Mouse (Mus musculus): Measurements from ENCODE around the gene Mri1. TPM values are rescaled to one million over a fixed set of nuclear protein-coding genes. Genes with fewer than 3 reads are reported as not detected.

Mri1 gene
- polyA plus RNA-seq, 1 experiment from 2014 or later = 47.9 TPM

GRCm38 (mm10) chr8:84241167-84241566 lies 16.0 kb downstream of the Mri1 start:
- Histone ChIP-seq H3K4me3 (ENCODE audit: low read length) (no peak overlapping the region), H3K4me1 (ENCODE audit: control insufficient read depth, insufficient read depth, low read depth, low read length) (peaks cover 4% of the 10 kb centered on the region), H3K4me2 (ENCODE audit: low read length) (no peak overlapping the region), H3K9me3 (ENCODE audit: control insufficient read depth, low read length) (no peaks in the 10 kb centered on the region), H3K9ac (ENCODE audit: low read depth, low read length) (no peak overlapping the region), H3K27ac (ENCODE audit: low read depth, low read length) (no peak overlapping the region), H3K27me3 (replicated peaks; ENCODE audit: control insufficient read depth, insufficient read depth, low read length) (no peaks in the 10 kb centered on the region), H3K36me3 (ENCODE audit: control insufficient read depth, insufficient read depth, low read length) (peaks cover 16% of the 10 kb centered on the region)
- no peak for ATAC-seq
- 70% methylated on average over 6 of the region's 6 CpGs for WGBS

- ATAC-seq = no peak
- H3K9ac ChIP-seq (ENCODE audit: low read depth, low read length) = peak overlapping the region; percentile 71
These were observed 19.4 kb downstream of the Mri1 start for GRCm38 (mm10) chr8:84237542-84238229.

GRCm38 (mm10) chr8:84236998-84237473 lies 20.1 kb downstream of the Mri1 start, which contains the start of gene Zswim4:
Gene Zswim4, minus strand, starts transcription at chr8:84237055.
- WGBS = 0% methylated on average over 35 of the region's 35 CpGs
- peak within 1 kb of the TSS; percentile 88 for H3K4me3 ChIP-seq (ENCODE audit: low read length)
- H3K36me3 ChIP-seq (ENCODE audit: control insufficient read depth, insufficient read depth, low read length) = peaks cover 3% of the 10 kb centered on the region
- H3K27me3 ChIP-seq (replicated peaks; ENCODE audit: control insufficient read depth, insufficient read depth, low read length) = no peaks in the 10 kb centered on the region
- H3K4me2 ChIP-seq (ENCODE audit: low read length) = peak within 1 kb of the TSS; percentile 92
- peak within 1 kb of the TSS; percentile 84 for H3K27ac ChIP-seq (ENCODE audit: low read depth, low read length)
- H3K9me3 ChIP-seq (ENCODE audit: control insufficient read depth, low read length) = no peaks in the 10 kb centered on the region
- peak within 1 kb of the TSS; percentile 97 for H3K9ac ChIP-seq (ENCODE audit: low read depth, low read length)
- H3K4me1 ChIP-seq (ENCODE audit: control insufficient read depth, insufficient read depth, low read depth, low read length) = peaks cover 15% of the 10 kb centered on the region
- ATAC-seq = peak; percentile 99

More at GRCm38 (mm10) chr8:84237542-84238229, 19.4 kb downstream of the Mri1 start:
- Histone ChIP-seq H3K9me3 (ENCODE audit: control insufficient read depth, low read length) (no peaks in the 10 kb centered on the region), H3K27me3 (replicated peaks; ENCODE audit: control insufficient read depth, insufficient read depth, low read length) (no peaks in the 10 kb centered on the region), H3K4me1 (ENCODE audit: control insufficient read depth, insufficient read depth, low read depth, low read length) (peaks cover 15% of the 10 kb centered on the region), H3K27ac (ENCODE audit: low read depth, low read length) (peak overlapping the region; percentile 84), H3K4me2 (ENCODE audit: low read length) (peak overlapping the region; percentile 77), H3K36me3 (ENCODE audit: control insufficient read depth, insufficient read depth, low read length) (peaks cover 1% of the 10 kb centered on the region), H3K4me3 (ENCODE audit: low read length) (peak overlapping the region; percentile 62)
- WGBS = 16% methylated on average over 19 of the region's 19 CpGs

- Histone ChIP-seq H3K4me3 (ENCODE audit: low read length) (peak overlapping the region; percentile 88), H3K27ac (ENCODE audit: low read depth, low read length) (peak overlapping the region; percentile 55; the same call in 1 of the 2 replicates), H3K36me3 (ENCODE audit: control insufficient read depth, insufficient read depth, low read length) (peaks cover 3% of the 10 kb centered on the region), H3K27me3 (replicated peaks; ENCODE audit: control insufficient read depth, insufficient read depth, low read length) (no peaks in the 10 kb centered on the region), H3K9me3 (ENCODE audit: control insufficient read depth, low read length) (no peaks in the 10 kb centered on the region), H3K4me1 (ENCODE audit: control insufficient read depth, insufficient read depth, low read depth, low read length) (peaks cover 15% of the 10 kb centered on the region), H3K9ac (ENCODE audit: low read depth, low read length) (peak overlapping the region; percentile 97), H3K4me2 (ENCODE audit: low read length) (peak overlapping the region; percentile 92)
- peak; percentile 37 for ATAC-seq
- WGBS = 0% methylated on average over 24 of the region's 30 CpGs
These were observed 20.6 kb downstream of the Mri1 start for GRCm38 (mm10) chr8:84236410-84236997.

- Histone ChIP-seq H3K9me3 (ENCODE audit: control insufficient read depth, low read length) (no peaks in the 10 kb centered on the region), H3K4me1 (ENCODE audit: control insufficient read depth, insufficient read depth, low read depth, low read length) (peaks cover 15% of the 10 kb centered on the region), H3K27me3 (replicated peaks; ENCODE audit: control insufficient read depth, insufficient read depth, low read length) (no peaks in the 10 kb centered on the region), H3K4me3 (ENCODE audit: low read length) (peak overlapping the region; percentile 88), H3K9ac (ENCODE audit: low read depth, low read length) (peak overlapping the region; percentile 97), H3K27ac (ENCODE audit: low read depth, low read length) (0 out of 2 replicates have a peak overlapping the region, but pooled peaks have one; percentile 5), H3K36me3 (ENCODE audit: control insufficient read depth, insufficient read depth, low read length) (peaks cover 3% of the 10 kb centered on the region), H3K4me2 (ENCODE audit: low read length) (peak overlapping the region; percentile 92)
- WGBS = 27% methylated on average over 10 of the region's 10 CpGs
- ATAC-seq = no peak
These were observed 21.2 kb downstream of the Mri1 start for GRCm38 (mm10) chr8:84235746-84236409.

GRCm38 (mm10) chr8:84233055-84233454 lies 24.1 kb downstream of the Mri1 start:
- Histone ChIP-seq H3K27ac (ENCODE audit: low read depth, low read length) (no peak overlapping the region), H3K4me2 (ENCODE audit: low read length) (no peak overlapping the region), H3K9ac (ENCODE audit: low read depth, low read length) (no peak overlapping the region), H3K27me3 (replicated peaks; ENCODE audit: control insufficient read depth, insufficient read depth, low read length) (no peaks in the 10 kb centered on the region), H3K9me3 (ENCODE audit: control insufficient read depth, low read length) (no peaks in the 10 kb centered on the region), H3K4me1 (ENCODE audit: control insufficient read depth, insufficient read depth, low read depth, low read length) (peaks cover 15% of the 10 kb centered on the region), H3K36me3 (ENCODE audit: control insufficient read depth, insufficient read depth, low read length) (peaks cover 25% of the 10 kb centered on the region), H3K4me3 (ENCODE audit: low read length) (no peak overlapping the region)
- ATAC-seq = no peak
- WGBS = 93% methylated on average over 2 of the region's 2 CpGs

GRCm38 (mm10) chr8:84230735-84231134 lies 26.4 kb downstream of the Mri1 start:
- no peak overlapping the region for H3K9ac ChIP-seq (ENCODE audit: low read depth, low read length)
- peaks cover 44% of the 10 kb centered on the region for H3K36me3 ChIP-seq (ENCODE audit: control insufficient read depth, insufficient read depth, low read length)
- peaks cover 6% of the 10 kb centered on the region for H3K4me1 ChIP-seq (ENCODE audit: control insufficient read depth, insufficient read depth, low read depth, low read length)
- 77% methylated on average over 17 of the region's 17 CpGs for WGBS
- H3K27me3 ChIP-seq (replicated peaks; ENCODE audit: control insufficient read depth, insufficient read depth, low read length) = no peaks in the 10 kb centered on the region
- no peak for ATAC-seq
- no peak overlapping the region for H3K4me2 ChIP-seq (ENCODE audit: low read length)
- H3K9me3 ChIP-seq (ENCODE audit: control insufficient read depth, low read length) = no peaks in the 10 kb centered on the region
- no peak overlapping the region for H3K27ac ChIP-seq (ENCODE audit: low read depth, low read length)
- no peak overlapping the region for H3K4me3 ChIP-seq (ENCODE audit: low read length)

GRCm38 (mm10) chr8:84223322-84224029 lies 33.6 kb downstream of the Mri1 start:
- no peaks in the 10 kb centered on the region for H3K4me1 ChIP-seq (ENCODE audit: control insufficient read depth, insufficient read depth, low read depth, low read length)
- peaks cover 63% of the 10 kb centered on the region for H3K36me3 ChIP-seq (ENCODE audit: control insufficient read depth, insufficient read depth, low read length)
- no peak overlapping the region for H3K4me2 ChIP-seq (ENCODE audit: low read length)
- WGBS = 78% methylated on average over 20 of the region's 21 CpGs
- H3K27me3 ChIP-seq (replicated peaks; ENCODE audit: control insufficient read depth, insufficient read depth, low read length) = no peaks in the 10 kb centered on the region
- no peaks in the 10 kb centered on the region for H3K9me3 ChIP-seq (ENCODE audit: control insufficient read depth, low read length)
- H3K4me3 ChIP-seq (ENCODE audit: low read length) = no peak overlapping the region
- ATAC-seq = peak; percentile 34; the same call in 1 of the 2 replicates
- no peak overlapping the region for H3K9ac ChIP-seq (ENCODE audit: low read depth, low read length)
- no peak overlapping the region for H3K27ac ChIP-seq (ENCODE audit: low read depth, low read length)
